ENCODE assay signal across 12 mouse cellular contexts in genomic region chr5:139138926-139139472, GRCm38 (mm10). TPM values are rescaled to one million over a fixed set of nuclear protein-coding genes. Genes with fewer than 3 reads are reported as not detected.
DNase-seq lines count a peak whose midpoint lies in the region; ATAC-seq and TF ChIP-seq lines count a peak whose summit lies in the region.
"Had no signal": no experiment of that assay in that cellular context is flagged by ENCODE, and none has a peak within 500 bp of the region (broad histone marks: within the 10 kb centered on the region; RNA-seq: fewer than 3 reads in every experiment).

No protein-coding gene starts in this region.

- no peaks in the 10 kb centered on the region for H3K9me3 ChIP-seq in hindbrain, embryonic 14.5 days (ENCODE audit: control insufficient read depth, low read length)
- no peaks in the 10 kb centered on the region for H3K9me3 ChIP-seq in hindbrain, embryonic 10.5 days
- no peaks in the 10 kb centered on the region for H3K9me3 ChIP-seq in lung, postnatal 0 days (ENCODE audit: low read length)
- no peaks in the 10 kb centered on the region for H3K9me3 ChIP-seq in intestine, embryonic 16.5 days (ENCODE audit: control insufficient read depth, low read length)
- H3K9me3 ChIP-seq: embryonic facial prominence, embryonic 10.5 days had no signal

- no peak for DNase-seq in hindbrain, embryonic 14.5 days (ENCODE audit: low spot score)
- no peak for DNase-seq in hindbrain, embryonic 10.5 days (ENCODE audit: low spot score)
- no peak for DNase-seq in lung, postnatal 0 days (ENCODE audit: low spot score)
- DNase-seq in lung, postnatal 10 days: no peak
- no peak for DNase-seq in urinary bladder, adult 18-20 months (ENCODE audit: low spot score in 2 of 2)
- DNase-seq: kidney, adult 9 months; thymus, postnatal 25 days had no signal

- 0 out of 2 replicates have a peak overlapping the region, but pooled peaks have one; percentile 48 for H3K27ac ChIP-seq in hindbrain, embryonic 14.5 days
- H3K27ac ChIP-seq in hindbrain, embryonic 10.5 days: no peak overlapping the region
- H3K27ac ChIP-seq in lung, postnatal 0 days (ENCODE audit: low read length): peak overlapping the region; percentile 20; the same call in 1 of the 2 replicates
- peak overlapping the region; percentile 59 for H3K27ac ChIP-seq in intestine, embryonic 16.5 days (ENCODE audit: low read length)
- peak overlapping the region; percentile 27; the same call in 1 of the 2 replicates for H3K27ac ChIP-seq in small intestine, adult 2 months (ENCODE audit: insufficient read depth, low read depth, low read length)
- H3K27ac ChIP-seq: embryonic facial prominence, embryonic 10.5 days had no signal

- H3K4me3 ChIP-seq in hindbrain, embryonic 14.5 days (replicated peaks; ENCODE audit: low read length): no peak overlapping the region
- H3K4me3 ChIP-seq in hindbrain, embryonic 10.5 days: no peak overlapping the region
- H3K4me3 ChIP-seq in lung, postnatal 0 days (ENCODE audit: low read depth, low read length): no peak overlapping the region
- H3K4me3 ChIP-seq in intestine, embryonic 16.5 days (ENCODE audit: low read length): no peak overlapping the region
- H3K4me3 ChIP-seq in small intestine, adult 2 months (ENCODE audit: low read depth, low read length): no peak overlapping the region
- H3K4me3 ChIP-seq: embryonic facial prominence, embryonic 10.5 days had no signal

- H3K4me1 ChIP-seq in hindbrain, embryonic 14.5 days (replicated peaks; ENCODE audit: control insufficient read depth, insufficient read depth, low read length): no peaks in the 10 kb centered on the region
- H3K4me1 ChIP-seq in hindbrain, embryonic 10.5 days (replicated peaks): 0 out of 2 replicates have a peak, but pooled peaks cover 3% of the 10 kb centered on the region
- H3K4me1 ChIP-seq in lung, postnatal 0 days (ENCODE audit: insufficient read depth, low read depth, low read length): no peaks in the 10 kb centered on the region
- peaks cover 12% of the 10 kb centered on the region for H3K4me1 ChIP-seq in intestine, embryonic 16.5 days (ENCODE audit: control insufficient read depth, insufficient read depth, low read length)
- peaks cover 11% of the 10 kb centered on the region; the same call in 1 of the 2 replicates for H3K4me1 ChIP-seq in small intestine, adult 2 months (ENCODE audit: control insufficient read depth, insufficient read depth, insufficient read length, low read length)

- no peaks in the 10 kb centered on the region for H3K36me3 ChIP-seq in hindbrain, embryonic 14.5 days (replicated peaks; ENCODE audit: control insufficient read depth, insufficient read depth)
- no peaks in the 10 kb centered on the region for H3K36me3 ChIP-seq in hindbrain, embryonic 10.5 days
- H3K36me3 ChIP-seq in lung, postnatal 0 days (ENCODE audit: insufficient read depth, low read length): no peaks in the 10 kb centered on the region
- H3K36me3 ChIP-seq in intestine, embryonic 16.5 days (ENCODE audit: control insufficient read depth, insufficient read depth, low read length): no peaks in the 10 kb centered on the region
- H3K36me3 ChIP-seq in small intestine, adult 2 months (ENCODE audit: control insufficient read depth, insufficient read depth, low read length): no peaks in the 10 kb centered on the region
- H3K36me3 ChIP-seq: embryonic facial prominence, embryonic 10.5 days had no signal

- ATAC-seq in hindbrain, embryonic 14.5 days (ENCODE audit: low FRiP score): no peak
- peak; percentile 22; the same call in 1 of the 2 replicates for ATAC-seq in lung, postnatal 0 days
- peak; percentile 88 for ATAC-seq in intestine, embryonic 16.5 days
- ATAC-seq: activated CD4-positive, CD25-positive, alpha-beta regulatory T cell, adult 4 months had no signal

- no peaks in the 10 kb centered on the region for H3K27me3 ChIP-seq in hindbrain, embryonic 14.5 days (ENCODE audit: control insufficient read depth, insufficient read depth, low read length)
- no peaks in the 10 kb centered on the region for H3K27me3 ChIP-seq in hindbrain, embryonic 10.5 days (ENCODE audit: insufficient read depth, poor library complexity, severe bottlenecking)
- H3K27me3 ChIP-seq in lung, postnatal 0 days (replicated peaks; ENCODE audit: insufficient read depth, low read length): no peaks in the 10 kb centered on the region
- no peaks in the 10 kb centered on the region for H3K27me3 ChIP-seq in intestine, embryonic 16.5 days (replicated peaks; ENCODE audit: control insufficient read depth, insufficient read depth, low read length)
- H3K27me3 ChIP-seq in small intestine, adult 2 months (ENCODE audit: control insufficient read depth, insufficient read depth, low read length): no peaks in the 10 kb centered on the region
- H3K27me3 ChIP-seq: CH12.LX had no signal

- no peak for TF ChIP-seq POLR2A in small intestine, adult 2 months (IDR thresholded peaks at IDR 0.05; ENCODE audit: low read depth, low read length)

- TF ChIP-seq EP300 in lung, postnatal 0 days (IDR thresholded peaks at IDR 0.05): no peak

- no peak overlapping the region for H3K9ac ChIP-seq in hindbrain, embryonic 14.5 days
- no peak overlapping the region for H3K9ac ChIP-seq in lung, postnatal 0 days (replicated peaks; ENCODE audit: low read depth)
- H3K9ac ChIP-seq in intestine, embryonic 16.5 days (ENCODE audit: low read depth, low read length): no peak overlapping the region

- H3K4me2 ChIP-seq in hindbrain, embryonic 14.5 days (replicated peaks): no peak overlapping the region
- H3K4me2 ChIP-seq in lung, postnatal 0 days (replicated peaks; ENCODE audit: low read depth, low read length): no peak overlapping the region
- 0 out of 2 replicates have a peak overlapping the region, but pooled peaks have one; percentile 14 for H3K4me2 ChIP-seq in intestine, embryonic 16.5 days (ENCODE audit: low read depth, low read length)

- TF ChIP-seq CTCF in lung, postnatal 0 days (IDR thresholded peaks at IDR 0.05): no peak
- no peak for TF ChIP-seq CTCF in small intestine, adult 2 months (IDR thresholded peaks at IDR 0.05; ENCODE audit: extremely low read depth, insufficient read length, insufficient replicate concordance, low read depth, low read length)

- 82% methylated on average over 8 of the region's 8 CpGs for WGBS in hindbrain, embryonic 14.5 days
- WGBS in hindbrain, embryonic 10.5 days: 88% methylated on average over 8 of the region's 8 CpGs
- WGBS in lung, postnatal 0 days: 71% methylated on average over 8 of the region's 8 CpGs
- 58% methylated on average over 8 of the region's 8 CpGs for WGBS in intestine, embryonic 16.5 days
- WGBS in small intestine, adult 2 months: 33% methylated on average over 8 of the region's 8 CpGs

RNA-seq across cellular contexts. Expression of gene Prkar1b, which starts 10.8 kb away (rescaled TPM):
- 215 and 239 TPM in 2 replicates for polyA plus RNA-seq in hindbrain, embryonic 14.5 days (2014; fragmentation: Nextera tagmentation; extraction: Ambion mirVana)
- 11.7 and 28.8 TPM in 2 replicates for polyA plus RNA-seq in hindbrain, embryonic 10.5 days (2016; fragmentation: Nextera tagmentation; extraction: Ambion mirVana)
- polyA plus RNA-seq in lung, postnatal 0 days (2015; fragmentation: Nextera tagmentation; extraction: Ambion mirVana): 14.4 and 16.5 TPM in 2 replicates
- 22.7 and 23.6 TPM in 2 replicates for polyA plus RNA-seq in intestine, embryonic 16.5 days (2015; fragmentation: Nextera tagmentation; extraction: Ambion mirVana)
- polyA plus RNA-seq in small intestine, adult 2 months (2012; rRNA removed): 2.2 and 3.8 TPM in 2 replicates

RNA-seq across cellular contexts. Expression of gene Dnaaf5, which starts 11.0 kb away (rescaled TPM):
- polyA plus RNA-seq in hindbrain, embryonic 14.5 days (2014; fragmentation: Nextera tagmentation; extraction: Ambion mirVana): 3.6 and 4.5 TPM in 2 replicates
- polyA plus RNA-seq in hindbrain, embryonic 10.5 days (2016; fragmentation: Nextera tagmentation; extraction: Ambion mirVana): 8.7 and 10.3 TPM in 2 replicates
- 2.7 and 2.8 TPM in 2 replicates for polyA plus RNA-seq in lung, postnatal 0 days (2015; fragmentation: Nextera tagmentation; extraction: Ambion mirVana)
- polyA plus RNA-seq in intestine, embryonic 16.5 days (2015; fragmentation: Nextera tagmentation; extraction: Ambion mirVana): 2.4 and 4.7 TPM in 2 replicates
- polyA plus RNA-seq in small intestine, adult 2 months (2012; rRNA removed): 12.0 and 16.4 TPM in 2 replicates
